ENCODE assay signal across 10 mouse cellular contexts in the genomic region with DNA sequence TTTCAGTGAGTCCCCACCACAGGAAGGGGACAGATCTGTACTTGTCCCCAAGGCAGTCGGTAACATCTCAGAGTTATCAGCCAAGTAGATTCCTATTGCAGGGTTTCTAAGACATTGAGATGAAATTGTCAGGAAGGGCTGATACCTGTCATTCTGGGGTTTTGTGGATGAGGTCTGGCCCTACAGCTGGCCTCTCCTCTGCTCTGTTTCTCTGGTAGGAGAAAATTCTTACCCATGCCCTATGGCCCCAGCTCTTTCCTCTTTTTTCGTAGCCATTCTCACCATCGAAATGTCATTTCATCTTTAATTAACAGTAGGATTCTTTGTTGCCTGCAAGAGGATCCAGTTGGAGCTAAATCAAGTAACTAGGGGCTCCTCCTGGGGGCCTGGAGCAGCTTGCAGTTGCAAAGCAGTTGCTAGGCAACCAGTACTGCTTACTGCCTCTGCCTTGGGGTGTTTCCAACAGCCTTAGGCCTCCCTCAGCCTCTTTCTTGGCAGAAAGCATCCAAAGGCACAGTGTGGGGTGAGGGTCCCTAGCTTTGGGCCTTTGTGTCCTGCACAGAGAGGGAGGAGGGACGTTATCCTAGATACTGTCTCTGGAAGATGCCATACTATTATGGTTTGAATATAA. TPM values are rescaled to one million over a fixed set of nuclear protein-coding genes. Genes with fewer than 3 reads are reported as not detected.
DNase-seq lines count a peak whose midpoint lies in the region; ATAC-seq and TF ChIP-seq lines count a peak whose summit lies in the region.
"Had no signal": no experiment of that assay in that cellular context is flagged by ENCODE, and none has a peak within 500 bp of the region (broad histone marks: within the 10 kb centered on the region; RNA-seq: fewer than 3 reads in every experiment).

A gene (plus strand): TSS at position 427 of the 631 bp plus-strand sequence.

- H3K36me3 ChIP-seq in kidney, postnatal 0 days (ENCODE audit: insufficient read depth, low read length): no peaks in the 10 kb centered on the region
- H3K36me3 ChIP-seq in embryonic facial prominence, embryonic 14.5 days (ENCODE audit: control insufficient read depth, insufficient read depth, low read length): no peaks in the 10 kb centered on the region
- no peaks in the 10 kb centered on the region for H3K36me3 ChIP-seq in intestine, postnatal 0 days (ENCODE audit: control insufficient read depth, insufficient read depth)
- no peaks in the 10 kb centered on the region for H3K36me3 ChIP-seq in midbrain, embryonic 13.5 days

- H3K9me3 ChIP-seq in kidney, postnatal 0 days (replicated peaks; ENCODE audit: low read length): no peaks in the 10 kb centered on the region
- H3K9me3 ChIP-seq in embryonic facial prominence, embryonic 14.5 days (ENCODE audit: control insufficient read depth, low read length): no peaks in the 10 kb centered on the region
- H3K9me3 ChIP-seq in intestine, postnatal 0 days (ENCODE audit: control insufficient read depth): no peaks in the 10 kb centered on the region
- no peaks in the 10 kb centered on the region for H3K9me3 ChIP-seq in midbrain, embryonic 13.5 days

- TF ChIP-seq CTCF in kidney, postnatal 0 days (IDR thresholded peaks at IDR 0.05; ENCODE audit: low read depth): no peak
- TF ChIP-seq CTCF in intestine, postnatal 0 days (IDR thresholded peaks at IDR 0.05; ENCODE audit: low read depth): peak; percentile 22

- peak within 1 kb of the TSS; percentile 48 for H3K27ac ChIP-seq in kidney, postnatal 0 days
- peak within 1 kb of the TSS; percentile 44; the same call in 1 of the 2 replicates for H3K27ac ChIP-seq in embryonic facial prominence, embryonic 14.5 days (replicated peaks; ENCODE audit: low read depth, low read length)
- H3K27ac ChIP-seq in intestine, postnatal 0 days (ENCODE audit: low read depth, low read length): no peak within 1 kb of the TSS
- H3K27ac ChIP-seq in midbrain, embryonic 13.5 days: peak within 1 kb of the TSS; percentile 89

- H3K27me3 ChIP-seq in kidney, postnatal 0 days (ENCODE audit: insufficient read depth, low read length): no peaks in the 10 kb centered on the region
- no peaks in the 10 kb centered on the region for H3K27me3 ChIP-seq in embryonic facial prominence, embryonic 14.5 days (replicated peaks; ENCODE audit: control insufficient read depth, insufficient read depth, low read length)
- no peaks in the 10 kb centered on the region for H3K27me3 ChIP-seq in intestine, postnatal 0 days (replicated peaks; ENCODE audit: control insufficient read depth, insufficient read depth, low read length)
- H3K27me3 ChIP-seq in midbrain, embryonic 13.5 days: no peaks in the 10 kb centered on the region
- H3K27me3 ChIP-seq: Patski had no signal

- peak; percentile 71 for DNase-seq in kidney, postnatal 0 days (ENCODE audit: low spot score)
- DNase-seq in kidney, postnatal 14 days: no peak
- DNase-seq in embryonic facial prominence, embryonic 14.5 days (ENCODE audit: low spot score): peak; percentile 93
- no peak for DNase-seq in urinary bladder, postnatal 4 days (ENCODE audit: low spot score in 2 of 2)
- no peak for DNase-seq in urinary bladder, postnatal 25 days (ENCODE audit: low spot score)

- no peak within 1 kb of the TSS for H3K4me2 ChIP-seq in kidney, postnatal 0 days (ENCODE audit: low read length)
- H3K4me2 ChIP-seq in embryonic facial prominence, embryonic 14.5 days (ENCODE audit: low read depth, low read length): no peak within 1 kb of the TSS
- no peak within 1 kb of the TSS for H3K4me2 ChIP-seq in intestine, postnatal 0 days (replicated peaks; ENCODE audit: low read depth)
- H3K4me2 ChIP-seq in midbrain, embryonic 13.5 days (replicated peaks): peak within 1 kb of the TSS; percentile 24

- 34% methylated on average over 4 of the region's 4 CpGs for WGBS in kidney, postnatal 0 days
- WGBS in embryonic facial prominence, embryonic 14.5 days: 37% methylated on average over 4 of the region's 4 CpGs
- WGBS in intestine, postnatal 0 days: 57% methylated on average over 4 of the region's 4 CpGs
- WGBS in midbrain, embryonic 13.5 days: 11% methylated on average over 4 of the region's 4 CpGs

- H3K4me3 ChIP-seq in kidney, postnatal 0 days (replicated peaks; ENCODE audit: low read depth, low read length): no peak within 1 kb of the TSS
- H3K4me3 ChIP-seq in embryonic facial prominence, embryonic 14.5 days (ENCODE audit: low read depth, low read length): no peak within 1 kb of the TSS
- no peak within 1 kb of the TSS for H3K4me3 ChIP-seq in intestine, postnatal 0 days (ENCODE audit: low read depth, low read length)
- no peak within 1 kb of the TSS for H3K4me3 ChIP-seq in midbrain, embryonic 13.5 days (replicated peaks)

- 0 out of 2 replicates have a peak, but pooled peaks cover 10% of the 10 kb centered on the region for H3K4me1 ChIP-seq in kidney, postnatal 0 days (replicated peaks; ENCODE audit: insufficient read depth, low read length)
- H3K4me1 ChIP-seq in embryonic facial prominence, embryonic 14.5 days (ENCODE audit: control insufficient read depth, insufficient read depth, low read length): peaks cover 11% of the 10 kb centered on the region; the same call in 1 of the 2 replicates
- H3K4me1 ChIP-seq in intestine, postnatal 0 days (replicated peaks; ENCODE audit: control insufficient read depth, insufficient read depth, low read length): no peaks in the 10 kb centered on the region
- peaks cover 32% of the 10 kb centered on the region for H3K4me1 ChIP-seq in midbrain, embryonic 13.5 days (replicated peaks)

- peak; percentile 41; the same call in 1 of the 2 replicates for ATAC-seq in kidney, postnatal 0 days (replicated peaks; ENCODE audit: low FRiP score, low read depth)
- peak; percentile 88 for ATAC-seq in embryonic facial prominence, embryonic 14.5 days (ENCODE audit: low read depth)
- no peak for ATAC-seq in intestine, postnatal 0 days
- ATAC-seq in midbrain, embryonic 13.5 days: peak; percentile 92
- no peak for ATAC-seq in megakaryocyte-erythroid progenitor cell, adult 5-6 weeks (replicated peaks; ENCODE audit: low FRiP score, low TSS enrichment, poor library complexity, severe bottlenecking)

- H3K9ac ChIP-seq in kidney, postnatal 0 days (ENCODE audit: low read depth, low read length): no peak within 1 kb of the TSS
- peak within 1 kb of the TSS; percentile 37; the same call in 1 of the 2 replicates for H3K9ac ChIP-seq in embryonic facial prominence, embryonic 14.5 days (ENCODE audit: low read depth, low read length)
- no peak within 1 kb of the TSS for H3K9ac ChIP-seq in intestine, postnatal 0 days (ENCODE audit: low read depth, low read length)
- H3K9ac ChIP-seq in midbrain, embryonic 13.5 days (replicated peaks): no peak within 1 kb of the TSS

RNA-seq across cellular contexts. Expression of the gene that starts here (rescaled TPM):
- 1.3 and 2.0 TPM in 2 replicates for polyA plus RNA-seq in kidney, postnatal 0 days (2015; fragmentation: Nextera tagmentation; extraction: Ambion mirVana)
- 0.43 and 0.54 TPM in 2 replicates for polyA plus RNA-seq in embryonic facial prominence, embryonic 14.5 days (2014; fragmentation: Nextera tagmentation; extraction: Ambion mirVana)
- 0.13 and 0.22 TPM in 2 replicates for polyA plus RNA-seq in intestine, postnatal 0 days (2015; fragmentation: Nextera tagmentation; extraction: Ambion mirVana)
- 6.4 and 6.5 TPM in 2 replicates for polyA plus RNA-seq in midbrain, embryonic 13.5 days (2015; fragmentation: Nextera tagmentation; extraction: Ambion mirVana)
- not detected in 2 replicates for total RNA-seq in megakaryocyte-erythroid progenitor cell, adult 5-6 weeks (2014; fragmentation: Nextera tagmentation)
- not detected in 2 replicates for total RNA-seq in megakaryocyte-erythroid progenitor cell, adult 5-6 weeks (2017)
- total RNA-seq: heart, postnatal 14 days had no signal

Comparison
In these comparisons a context has a peak if more than half of its experiments do, and no peak if none do; other contexts are left out.
1. Peak in DNase-seq, ATAC-seq, H3K27ac ChIP-seq and H3K9ac ChIP-seq in embryonic facial prominence, embryonic 14.5 days; RNA of the gene not detected or under 1 TPM.
2. ATAC-seq: peak in kidney, postnatal 0 days (single experiment) and midbrain, embryonic 13.5 days (single experiment); none in intestine, postnatal 0 days (single experiment) and megakaryocyte-erythroid progenitor cell, adult 5-6 weeks (single experiment).